Mouse (Mus musculus): ENCODE measurements around the gene Dok4.
"Not testable (repeated sequence)": the region's sequence is repeated elsewhere in the genome, so short reads cannot be mapped to it uniquely, and the experiment has no call there.

Dok4 gene

DNA sequence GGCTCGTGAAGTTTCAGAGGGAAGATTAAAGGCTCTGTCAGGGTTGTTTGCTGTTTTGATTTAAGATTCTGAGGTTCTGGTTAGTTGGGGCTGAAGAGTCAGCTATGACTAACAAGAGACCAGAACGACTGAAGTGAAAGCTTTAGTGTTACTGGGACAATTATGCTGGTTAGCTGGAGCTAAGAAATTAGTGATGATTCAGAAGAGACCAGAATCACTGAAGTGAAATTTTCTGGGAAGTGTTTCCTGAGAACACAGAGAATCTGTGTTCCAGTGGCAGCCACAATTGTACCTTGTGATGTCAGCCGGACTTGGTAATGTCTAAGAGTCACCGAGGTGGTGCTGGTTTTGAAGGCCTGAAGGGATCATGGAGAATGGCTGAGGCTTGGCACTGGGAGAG, 4.6 kb upstream of the Dok4 start:
- no peak for DNase-seq (ENCODE audit: low spot score)

DNA sequence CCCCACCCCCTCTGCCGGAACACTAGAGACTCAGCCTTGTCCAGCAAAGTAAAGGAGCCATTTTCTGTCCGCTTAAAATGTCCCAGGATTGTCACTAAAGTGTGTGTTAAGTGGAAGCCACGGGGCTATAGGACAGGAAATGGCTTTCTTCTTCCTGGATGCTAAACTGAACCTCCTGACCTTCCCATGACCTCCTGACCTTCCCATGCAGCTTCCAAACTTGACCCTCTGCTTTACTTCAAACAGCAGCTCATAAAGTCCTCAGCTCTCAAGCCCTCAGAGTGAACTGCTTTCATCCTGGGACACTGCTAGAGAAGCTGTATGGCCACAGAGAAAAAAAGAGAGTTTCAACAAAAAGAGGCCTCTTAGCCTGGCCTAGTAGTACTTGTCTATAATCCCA, 690 bp upstream of the Dok4 start:
- no peak for DNase-seq (ENCODE audit: low spot score)

DNA sequence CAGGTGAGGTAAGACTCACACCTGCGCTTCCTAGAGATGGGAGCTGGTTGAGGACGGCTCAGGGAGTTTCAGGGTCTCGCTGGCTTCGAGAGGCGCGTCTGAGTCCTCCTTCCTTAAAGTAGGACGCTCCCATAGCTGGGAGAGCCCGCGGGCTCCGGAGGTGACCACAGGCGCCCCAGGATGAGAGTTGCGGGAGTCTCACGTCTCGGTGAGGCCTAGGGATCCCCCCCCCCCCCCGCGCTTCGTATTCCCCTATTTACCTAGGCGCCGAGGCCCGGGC, 319 bp downstream of the Dok4 start:
- DNase-seq (ENCODE audit: low spot score), result no peak

DNA sequence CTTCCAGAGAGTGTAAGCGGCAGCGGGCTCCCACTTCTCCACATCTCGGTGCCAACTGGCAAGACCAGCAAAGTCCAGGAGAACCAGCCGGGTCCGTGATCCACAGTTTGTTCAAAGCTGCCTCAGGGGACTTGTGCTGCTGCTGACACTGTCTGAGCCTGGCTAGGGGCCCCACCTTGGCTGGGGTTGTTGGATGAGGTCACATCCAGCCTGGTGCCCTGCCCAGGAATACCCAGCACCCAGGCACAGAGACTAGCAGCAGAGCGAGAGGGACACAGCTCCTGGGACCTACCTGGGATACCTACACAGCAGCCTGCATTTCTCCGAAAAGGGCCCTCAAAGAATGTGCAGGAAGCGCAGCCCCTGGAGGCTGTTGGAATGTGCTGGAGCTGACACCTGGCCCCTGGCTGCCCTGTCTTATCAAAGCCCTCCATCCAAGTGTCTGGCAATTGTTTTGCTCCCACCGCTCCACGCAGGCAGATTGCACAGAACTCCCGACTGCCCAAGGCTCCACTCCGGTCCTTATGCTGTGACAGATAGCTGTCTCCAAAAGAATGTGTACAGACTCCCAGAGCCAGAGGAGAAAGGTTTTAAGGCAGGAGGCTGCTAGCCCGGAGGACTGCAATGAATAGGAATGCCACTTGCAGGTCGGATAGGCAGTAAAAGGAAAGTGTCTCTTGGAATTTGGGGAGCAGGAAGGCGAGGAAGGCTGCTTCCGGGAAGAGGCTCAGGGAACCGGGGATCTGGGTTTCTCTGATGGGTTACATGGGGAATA, 847 bp downstream of the Dok4 start:
- no peak for DNase-seq (ENCODE audit: low spot score)

DNA sequence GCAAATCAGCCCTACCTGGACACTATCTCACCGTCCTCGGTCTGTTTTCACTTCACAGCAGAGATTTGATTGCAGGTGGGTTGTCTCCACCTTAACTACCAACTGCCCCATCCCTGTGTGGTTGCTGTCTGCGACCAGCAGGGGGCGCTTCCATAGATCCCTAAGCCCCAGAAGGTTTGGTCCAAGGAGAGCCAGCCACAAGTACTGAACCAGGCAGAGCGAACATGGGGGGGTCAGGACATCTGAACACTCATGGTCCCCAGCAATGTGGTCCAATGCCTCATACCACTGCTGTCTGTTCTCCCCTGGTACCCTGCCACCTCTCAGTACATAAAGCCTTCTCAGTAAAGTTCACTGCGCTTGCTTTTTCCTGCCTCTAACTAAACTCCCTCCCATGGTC, 1.8 kb downstream of the Dok4 start:
- DNase-seq (ENCODE audit: low spot score), result peak; percentile 38

DNA sequence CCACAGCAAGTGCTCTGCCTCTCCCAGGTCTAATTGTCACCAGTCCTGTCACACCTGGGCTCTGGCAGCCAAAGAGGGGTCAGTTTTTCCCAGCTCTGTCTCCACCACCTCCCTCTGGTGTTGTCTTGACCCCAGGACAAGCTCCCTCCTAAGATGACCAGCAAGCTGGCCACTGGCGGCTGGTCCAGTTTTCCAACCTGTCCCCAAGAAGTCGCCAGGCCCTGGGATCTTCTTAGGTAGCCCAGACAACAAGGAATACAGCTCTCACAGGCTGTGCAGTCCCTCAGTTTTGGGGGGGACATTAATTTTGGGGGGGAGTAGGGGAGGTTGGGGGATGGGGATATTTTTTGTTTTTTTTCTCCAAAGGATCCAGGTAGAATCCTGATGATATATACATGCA, 3.6 kb downstream of the Dok4 start:
- no peak for DNase-seq (ENCODE audit: low spot score)

DNA sequence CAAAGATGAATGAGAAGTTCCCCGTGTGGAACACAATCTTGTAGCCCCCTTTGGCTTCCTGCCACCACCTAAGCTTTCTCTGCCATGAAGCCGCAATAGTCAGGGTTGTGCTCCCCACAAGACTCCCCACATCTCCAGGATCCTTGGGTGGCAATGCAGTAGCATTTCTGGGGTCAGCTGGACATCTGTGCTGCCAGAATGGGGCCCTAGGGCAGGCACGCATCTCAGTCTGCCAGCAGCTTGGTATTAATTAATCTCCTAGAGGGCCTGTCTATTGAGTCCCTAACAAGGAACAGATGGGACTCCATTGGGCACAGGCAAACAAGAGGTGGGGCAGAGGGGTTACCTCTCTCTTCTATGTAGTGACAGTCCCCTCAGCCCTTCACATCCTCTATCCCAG, 4.0 kb downstream of the Dok4 start:
- no peak for DNase-seq (ENCODE audit: low spot score)

DNA sequence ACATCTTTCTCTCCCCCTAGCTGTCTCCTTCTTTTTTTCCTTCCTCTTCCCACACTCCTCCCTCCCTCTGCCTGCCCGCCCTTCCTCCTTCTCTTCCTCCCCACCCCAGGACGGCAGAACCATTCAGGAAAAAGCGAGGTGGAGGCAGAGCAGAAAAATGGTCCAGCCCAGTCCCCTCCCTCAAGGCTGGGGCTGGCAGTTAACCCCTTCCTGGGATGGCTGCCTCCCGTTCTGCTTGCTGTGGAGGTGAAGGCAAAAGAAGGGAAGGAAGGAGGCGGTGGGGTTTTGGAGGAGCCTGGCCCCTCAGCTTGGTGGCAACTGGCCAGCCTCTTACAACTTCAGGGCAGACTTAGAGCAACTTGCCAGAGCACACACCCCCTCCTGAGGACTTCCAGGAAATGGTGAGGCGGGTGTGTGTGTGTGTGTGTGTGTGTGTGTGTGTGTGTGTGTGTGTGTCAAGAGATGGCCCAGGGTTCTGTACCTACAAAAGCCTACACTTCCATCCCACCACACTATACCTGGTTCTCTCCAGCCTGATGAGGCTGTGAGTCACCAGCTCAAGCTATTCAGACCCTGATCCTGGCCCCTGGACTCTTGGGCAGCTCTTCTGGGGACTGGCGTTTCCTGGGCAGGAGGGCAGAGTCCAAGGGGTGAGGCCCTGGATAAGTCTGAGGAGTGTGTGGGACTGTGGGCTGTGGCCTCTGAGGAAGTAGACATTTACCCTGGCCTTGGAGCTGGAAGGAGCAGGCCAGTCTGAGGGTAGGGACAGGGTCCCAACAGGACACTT, 4.8 kb downstream of the Dok4 start:
- no peak for DNase-seq (ENCODE audit: low spot score)

DNA sequence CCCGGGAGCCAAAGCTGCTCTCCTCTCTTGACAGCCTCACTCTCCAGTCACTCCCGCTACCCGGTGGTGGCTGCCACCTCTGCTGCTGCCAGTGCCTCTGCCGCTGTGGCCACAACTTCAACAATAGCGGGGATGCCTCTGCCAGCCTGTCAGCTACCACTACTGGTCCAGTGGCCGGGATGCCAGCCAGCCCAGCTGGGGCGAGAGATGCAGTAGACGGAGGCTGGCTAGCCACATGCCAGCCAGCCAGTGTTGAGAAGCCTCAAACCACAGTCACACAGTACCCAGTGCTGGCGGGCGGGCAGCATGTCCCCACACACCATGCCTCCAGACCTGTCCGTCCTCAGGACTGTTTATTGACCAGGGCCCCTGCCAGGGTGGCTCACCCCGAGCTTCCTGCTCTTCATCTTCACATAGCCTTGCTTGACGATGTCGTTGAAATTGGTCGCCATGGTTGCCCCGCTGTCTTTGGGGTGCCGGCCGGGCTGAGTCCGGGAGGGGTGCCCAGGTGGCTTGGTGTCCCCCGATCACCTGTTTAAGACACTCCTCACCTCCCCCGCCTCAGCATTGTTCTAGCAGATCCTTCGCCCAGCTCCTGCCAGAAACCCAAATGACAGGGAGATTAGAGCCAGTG, 5.5 kb downstream of the Dok4 start:
- DNase-seq (ENCODE audit: low spot score), result no peak

DNA sequence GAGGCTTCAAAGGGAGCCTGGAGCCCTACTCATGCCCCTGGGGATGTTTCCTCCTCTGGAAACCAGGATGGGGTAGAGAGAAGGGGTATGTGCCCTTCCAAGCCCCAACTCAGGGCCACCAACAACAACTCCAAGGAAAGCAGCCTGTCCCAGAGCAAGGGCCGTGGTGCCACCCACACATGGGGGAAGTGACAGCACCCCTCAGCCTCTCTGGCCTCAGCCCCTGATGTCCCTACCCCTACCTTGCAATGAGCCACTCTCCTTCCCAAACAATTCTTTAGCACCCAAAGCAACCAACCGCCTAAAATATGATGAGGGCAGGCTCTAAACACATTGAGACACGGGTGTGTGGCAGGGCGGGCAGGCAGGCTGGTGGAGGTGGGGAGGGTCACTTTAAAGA, 6.1 kb downstream of the Dok4 start:
- no peak for DNase-seq (ENCODE audit: low spot score)

DNA sequence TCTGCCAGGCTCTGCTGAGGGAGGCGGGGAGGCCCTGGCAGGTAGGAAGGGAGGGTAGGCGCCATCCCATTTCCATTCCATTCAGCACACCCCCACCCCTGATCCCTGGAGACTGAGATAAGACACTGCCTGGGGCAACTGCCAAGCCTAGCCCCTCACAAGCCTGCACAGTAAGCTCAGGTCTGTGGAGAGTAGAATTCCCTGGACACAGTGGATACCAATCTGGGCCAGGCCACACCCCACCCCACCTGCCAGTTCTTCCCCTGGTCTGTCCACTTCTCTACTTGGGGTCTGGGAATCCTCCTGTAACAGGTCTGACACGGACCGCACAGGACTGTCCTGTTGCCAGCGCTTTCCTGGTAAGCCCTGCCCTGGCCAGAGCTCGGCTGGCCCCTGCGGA, 7.0 kb downstream of the Dok4 start:
- no peak for DNase-seq (ENCODE audit: low spot score)

DNA sequence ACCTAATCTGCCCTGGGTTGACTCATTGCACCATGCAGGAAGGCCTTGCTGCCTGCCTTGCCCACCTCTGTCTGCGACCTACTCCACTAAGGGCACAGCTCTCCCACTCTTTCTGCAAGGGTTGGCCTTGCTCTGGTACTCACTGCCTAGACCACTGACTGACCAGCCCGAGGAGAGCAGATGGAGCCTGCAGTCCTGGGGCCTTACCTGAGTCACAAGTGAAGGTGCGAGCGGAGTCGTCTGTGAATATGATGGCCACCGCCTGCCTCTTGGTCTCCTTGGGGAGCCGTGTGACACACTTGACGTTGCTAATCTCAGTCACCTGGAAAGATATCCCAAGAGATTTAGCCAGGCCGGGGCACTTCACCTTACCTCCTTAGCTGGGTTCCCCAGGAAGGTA, 9.2 kb downstream of the Dok4 start:
- DNase-seq (ENCODE audit: low spot score), result no peak

DNA sequence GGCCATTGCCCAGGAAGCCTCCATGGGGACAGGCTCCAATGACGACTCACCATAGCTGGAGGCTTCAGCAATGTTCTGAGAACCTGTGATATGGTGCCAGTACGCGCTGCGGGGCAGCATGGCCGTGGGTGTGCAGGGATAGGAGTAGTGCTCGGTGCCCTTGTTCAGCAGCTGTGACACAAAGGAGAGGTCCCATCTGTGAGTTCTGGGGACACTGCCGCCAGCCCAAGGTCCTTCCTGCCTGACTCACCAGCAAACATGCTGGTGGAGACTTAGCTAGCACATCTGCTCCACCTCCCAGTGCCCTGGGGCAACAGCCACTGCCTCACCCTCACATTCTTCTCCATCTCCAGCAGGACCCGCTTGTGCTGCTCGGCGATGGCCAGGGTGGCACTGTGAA, 10.8 kb downstream of the Dok4 start:
- DNase-seq (ENCODE audit: low spot score), result no peak

DNA sequence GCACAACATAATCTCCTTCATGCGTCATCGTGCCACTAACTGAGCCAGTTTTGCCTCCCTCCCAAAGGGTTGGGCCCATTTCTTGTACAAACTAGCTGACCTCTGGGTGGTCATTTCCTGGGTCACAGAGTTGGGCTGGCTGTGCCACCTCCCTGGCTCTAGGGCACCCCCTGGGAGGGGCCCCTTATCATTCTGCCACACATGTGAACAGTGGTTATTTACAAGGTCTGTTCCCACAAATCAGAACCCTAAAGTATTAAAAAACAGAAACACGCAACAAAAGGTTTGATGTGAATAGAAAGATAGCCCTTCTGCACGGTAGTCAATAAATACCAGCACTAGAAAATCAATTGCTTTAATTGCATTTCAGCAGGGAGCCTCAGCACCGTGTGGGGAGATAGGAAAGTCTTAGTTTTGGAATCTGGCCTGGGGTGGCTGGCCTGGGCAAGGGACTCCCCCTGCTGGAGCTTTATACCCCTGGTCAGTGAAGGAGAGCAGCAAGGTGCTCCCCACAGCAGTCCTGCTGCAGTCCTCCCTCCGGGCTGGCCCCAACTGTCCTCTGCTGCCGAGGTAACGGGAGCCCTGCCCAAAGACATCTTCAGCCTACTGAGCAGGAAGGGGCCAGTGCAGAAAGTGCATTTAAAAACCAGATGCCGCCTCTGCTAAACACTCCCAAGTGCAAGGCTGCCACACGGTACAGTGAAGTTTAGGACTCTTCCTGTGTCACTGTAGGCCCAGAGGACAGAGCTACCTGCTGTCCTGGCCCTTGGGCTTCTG, 12.0 kb downstream of the Dok4 start:
- no peak for DNase-seq (ENCODE audit: low spot score)

DNA sequence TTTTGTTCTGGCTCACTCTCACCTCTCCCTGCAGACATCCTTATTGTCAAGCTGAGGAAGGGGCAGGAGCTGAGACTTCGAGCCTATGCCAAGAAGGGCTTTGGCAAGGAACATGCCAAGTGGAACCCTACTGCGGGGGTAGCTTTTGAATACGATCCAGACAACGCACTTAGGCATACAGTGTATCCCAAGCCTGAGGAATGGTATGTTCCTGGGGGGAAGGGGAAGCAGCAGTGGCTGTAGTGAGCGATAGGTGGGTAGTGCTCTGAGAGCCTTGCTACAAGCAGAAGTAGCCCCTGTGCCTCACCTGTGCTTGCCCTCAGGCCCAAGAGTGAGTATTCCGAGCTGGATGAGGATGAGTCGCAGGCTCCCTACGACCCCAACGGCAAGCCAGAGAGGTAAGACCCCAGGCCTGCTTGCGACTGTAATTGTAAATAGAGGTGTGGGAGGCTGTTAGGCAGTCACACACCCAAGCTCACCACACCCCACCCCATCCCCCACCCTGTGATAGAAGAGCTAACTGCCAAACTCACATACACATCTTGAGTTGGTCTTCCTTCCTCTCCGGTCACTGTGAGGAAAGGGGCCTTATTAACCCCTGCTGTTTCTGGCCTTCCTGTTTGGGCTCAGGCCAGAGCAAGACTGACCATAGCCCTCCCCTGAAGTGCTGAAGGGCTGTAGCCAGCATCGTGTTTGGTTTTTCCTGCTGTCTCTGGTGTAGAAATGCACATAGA, 13.5 kb downstream of the Dok4 start:
- no peak for DNase-seq (ENCODE audit: low spot score)

DNA sequence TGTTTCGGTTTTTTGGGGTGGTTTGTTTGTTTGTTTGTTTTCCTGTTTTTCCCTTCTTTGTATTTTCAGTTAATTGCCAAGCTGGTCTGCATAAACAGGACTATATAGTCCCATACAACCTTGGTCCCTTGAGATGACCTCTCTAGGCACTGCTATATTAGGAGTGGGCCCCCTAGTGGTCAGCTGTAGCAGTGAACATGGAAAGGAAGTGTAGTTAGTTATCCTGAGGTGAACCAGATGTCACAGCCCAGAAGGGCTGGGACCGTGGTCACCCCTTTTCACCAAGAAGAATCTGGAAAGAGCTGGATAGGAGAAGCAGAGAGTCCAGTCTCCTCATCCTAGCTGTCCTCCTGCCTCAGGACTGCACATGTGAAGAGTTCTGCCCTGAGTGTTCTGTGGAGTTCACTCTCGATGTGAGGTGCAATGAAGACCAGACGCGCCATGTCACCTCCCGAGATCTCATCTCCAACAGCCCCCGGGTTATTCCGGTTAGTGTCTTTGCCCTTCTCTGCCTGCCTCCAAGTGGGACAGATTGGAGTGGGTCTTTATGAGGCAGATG, 14.7 kb downstream of the Dok4 start:
- no peak for DNase-seq (ENCODE audit: low spot score)

DNA sequence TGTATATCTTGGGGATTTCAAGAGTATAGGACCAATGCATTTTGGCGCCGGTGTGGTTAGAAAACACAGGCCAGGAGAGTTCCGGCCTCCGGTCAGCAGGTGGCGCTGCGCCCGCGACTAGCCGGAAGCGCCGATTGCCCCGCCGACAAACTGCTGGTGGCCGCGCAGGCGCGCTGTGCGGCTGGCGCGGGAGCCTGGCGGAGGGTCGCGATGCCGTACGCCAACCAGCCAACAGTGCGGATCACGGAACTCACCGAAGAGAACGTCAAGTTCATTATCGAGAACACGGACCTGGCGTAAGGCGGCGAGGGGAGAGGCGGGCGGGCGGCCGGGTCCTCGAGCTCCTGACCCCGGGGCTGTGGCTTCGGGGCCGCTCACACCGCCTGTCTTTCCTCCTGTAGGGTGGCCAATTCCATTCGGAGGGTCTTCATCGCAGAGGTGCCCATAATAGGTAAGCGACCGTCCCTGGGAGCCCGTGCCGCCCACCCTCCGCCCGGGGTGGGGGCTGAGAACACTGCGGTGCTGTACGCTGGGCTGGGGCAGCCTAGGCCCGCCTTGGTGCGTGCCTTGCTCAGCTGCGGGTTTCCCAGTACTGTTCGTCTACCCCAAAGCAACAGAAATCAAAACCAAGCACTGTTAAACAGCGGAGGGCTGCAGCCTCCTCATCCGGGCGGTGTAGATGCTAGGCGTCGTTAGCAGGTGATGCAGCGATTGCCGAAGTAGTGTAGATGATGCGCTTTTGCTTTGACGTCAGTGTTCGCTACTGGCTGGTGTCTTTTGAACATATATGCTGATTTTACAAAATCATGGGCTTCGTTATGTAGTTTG, 18.6 kb downstream of the Dok4 start, which contains the start of gene Polr2c:
Gene Polr2c, plus strand, starts transcription at position 105 of the 828 bp plus-strand sequence.
- peak; percentile 67 for DNase-seq (ENCODE audit: low spot score)

DNA sequence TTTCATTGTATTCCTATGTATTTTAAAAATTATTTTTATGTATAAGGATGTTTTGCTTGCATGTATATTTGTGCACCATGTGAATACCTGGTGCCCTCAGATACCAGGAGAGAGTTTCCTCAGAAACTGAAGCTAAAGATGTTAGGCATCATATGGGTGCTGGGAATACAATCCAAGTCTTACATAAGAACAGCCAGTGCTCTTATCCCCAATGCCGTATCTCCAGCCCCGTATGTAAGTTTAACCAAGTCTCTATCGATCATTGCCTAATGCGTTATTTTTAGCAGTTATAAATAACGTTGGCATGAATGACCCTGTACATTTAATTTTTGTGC, 19.2 kb downstream of the Dok4 start:
- no peak for DNase-seq (ENCODE audit: low spot score)

DNA sequence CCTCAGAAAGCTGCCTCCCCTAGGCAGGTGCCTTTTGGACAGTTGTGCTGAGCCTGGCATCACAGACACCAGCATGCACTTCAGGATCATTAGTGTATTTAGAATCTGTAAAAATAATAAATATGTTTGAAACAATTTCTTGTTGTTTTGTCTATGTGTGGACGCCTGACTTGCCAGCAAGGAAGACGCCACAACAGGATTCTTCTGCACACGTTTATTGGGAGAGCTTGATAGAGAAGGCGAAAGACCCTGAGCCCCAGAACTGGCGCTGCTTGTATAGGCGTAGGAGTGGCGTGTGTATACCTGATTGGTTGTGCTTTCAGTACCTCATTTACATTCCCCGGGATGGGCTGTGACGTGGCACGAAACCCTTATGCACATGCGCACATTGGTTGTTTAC, 21.4 kb downstream of the Dok4 start:
- not testable (repeated sequence) for DNase-seq (ENCODE audit: low spot score)

DNA sequence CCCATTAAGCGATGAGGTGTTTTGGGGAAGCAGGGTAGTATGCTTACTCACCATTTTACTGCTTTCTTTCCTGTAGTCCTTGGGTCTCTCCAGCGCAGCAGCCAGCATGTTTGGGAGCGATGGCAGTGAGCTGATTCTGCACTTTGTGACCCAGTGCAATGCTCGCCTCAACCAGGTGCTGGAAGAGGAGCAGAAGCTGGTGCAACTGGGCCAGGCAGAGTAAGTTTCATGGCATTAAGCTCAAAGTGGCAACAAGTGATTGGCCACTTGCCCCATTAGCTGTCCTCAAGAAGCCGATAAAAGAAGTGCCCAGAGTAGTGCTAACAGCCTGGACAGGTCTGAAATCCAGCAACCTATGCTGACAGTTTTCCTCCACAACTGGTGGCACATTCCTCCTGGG, 26.1 kb downstream of the Dok4 start:
- no peak for DNase-seq (ENCODE audit: low spot score)

DNA sequence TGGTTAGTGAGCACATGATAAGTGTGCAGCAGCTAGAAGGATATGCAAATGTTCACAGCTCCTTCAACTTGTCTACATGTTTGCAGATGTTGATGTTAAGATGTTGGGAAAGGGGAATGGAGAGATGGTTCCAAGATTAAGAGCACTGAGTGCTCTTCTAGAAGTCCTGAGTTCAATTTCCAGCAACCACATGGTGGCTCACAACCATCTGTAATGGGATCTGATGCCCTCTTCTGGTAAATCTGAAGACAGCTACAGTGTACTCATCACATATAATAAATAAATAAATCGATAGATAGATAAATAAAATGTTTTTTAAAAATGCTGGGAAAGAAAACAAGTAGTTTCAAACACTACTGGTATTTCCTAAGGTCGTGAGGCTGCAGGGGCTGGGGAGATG, 34.9 kb downstream of the Dok4 start:
- no peak for DNase-seq (ENCODE audit: low spot score)

Measured in urinary bladder, postnatal 10 days (tissue).